Mouse (Mus musculus) embryonic facial prominence, embryonic 10.5 days (tissue): Measurements from ENCODE around the gene Als2cr12. TPM values are rescaled to one million over a fixed set of nuclear protein-coding genes. Genes with fewer than 3 reads are reported as not detected.
"Not testable (repeated sequence)": the region's sequence is repeated elsewhere in the genome, so short reads cannot be mapped to it uniquely, and the experiment has no call there.

ENCODE experiments used
- DNase-seq: peaks from one replicate; pipeline ENCODE4 v3.0.0-alpha.2; 2017; ENCODE audit warnings: low spot score
- H3K27ac ChIP-seq: fragments of 300-500 bp; sonication (generic); replicated peaks from 2 replicates; pipeline ENCODE4 v1.5.1; 2016; ENCODE audit warnings: mild to moderate bottlenecking
- H3K27me3 ChIP-seq: fragments of 300-500 bp; sonication (generic); replicated peaks from 2 replicates; pipeline ENCODE4 v1.6.1; 2016; ENCODE audit warnings: low read depth, mild to moderate bottlenecking; ENCODE audit not compliant: poor library complexity, severe bottlenecking
- H3K36me3 ChIP-seq: fragments of 300-500 bp; sonication (generic); replicated peaks from 2 replicates; pipeline ENCODE4 v1.6.1; 2016; ENCODE audit warnings: mild to moderate bottlenecking, moderate library complexity
- H3K4me1 ChIP-seq: fragments of 300-500 bp; sonication (generic); 2 replicates; pipeline ENCODE4 v1.6.1; 2016
- H3K4me3 ChIP-seq: fragments of 300-500 bp; sonication (generic); 2 replicates; pipeline ENCODE4 v1.5.1; 2016; ENCODE audit warnings: mild to moderate bottlenecking, moderate library complexity
- H3K9me3 ChIP-seq: fragments of 300-500 bp; sonication (generic); 2 replicates; pipeline ENCODE4 v1.6.1; 2016; ENCODE audit warnings: mild to moderate bottlenecking
- WGBS: fragments of 180-500 bp; shearing (Covaris S2); methylation state at CpG from one replicate; pipeline ENCODE4 v1.1.7; 2016; 5-methylcytosine and 5-hydroxymethylcytosine counted together
- polyA plus RNA-seq: library from polyadenylated mRNA; unstranded; fragments of >200 nt; fragmentation: Nextera tagmentation; extraction: Ambion mirVana; gene quantifications from 2 replicates; pipeline ENCODE4 v1.2.1, GENCODE M21; 2016

Gene Als2cr12
- polyA plus RNA-seq, 1 experiment from 2014 or later: not detected

- Histone ChIP-seq H3K36me3 (no peaks in the 10 kb centered on the region), H3K27ac (no peak overlapping the region), H3K27me3 (no peaks in the 10 kb centered on the region), H3K9me3 (no peaks in the 10 kb centered on the region), H3K4me1 (no peaks in the 10 kb centered on the region), H3K4me3 (no peak overlapping the region)
- DNase-seq: no peak
- 82% methylated on average over 3 of the region's 3 CpGs for WGBS
Measured at GRCm38 (mm10) chr1:58614424-58614823, 81.4 kb downstream of the Als2cr12 start.

GRCm38 (mm10) chr1:58613786-58614185, 82.0 kb downstream of the Als2cr12 start:
- Histone ChIP-seq H3K36me3 (no peaks in the 10 kb centered on the region), H3K4me1 (no peaks in the 10 kb centered on the region), H3K27me3 (no peaks in the 10 kb centered on the region), H3K9me3 (no peaks in the 10 kb centered on the region), H3K4me3 (no peak overlapping the region), H3K27ac (no peak overlapping the region)
- WGBS: 83% methylated on average over 6 of the region's 6 CpGs
- DNase-seq: no peak

DNA sequence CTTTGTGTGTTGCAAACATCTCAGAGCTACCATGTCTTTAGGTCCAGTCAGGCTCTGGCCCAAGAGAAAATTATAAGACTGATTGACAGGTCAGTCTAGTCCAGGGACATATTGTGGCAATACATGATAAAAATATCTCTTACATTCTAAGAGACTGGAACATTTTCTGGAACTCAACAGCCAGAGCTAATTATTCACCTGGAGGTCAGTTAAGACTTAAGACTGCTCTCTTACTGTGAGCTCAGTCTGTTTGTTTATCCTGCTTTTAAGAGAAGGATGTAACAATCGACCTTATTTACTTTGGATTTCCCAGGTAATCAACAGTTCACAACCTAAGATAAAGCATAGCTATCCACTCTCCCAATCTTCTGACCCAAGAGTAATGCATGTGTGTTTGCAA, 85.2 kb downstream of the Als2cr12 start:
- H3K27ac ChIP-seq: no peak overlapping the region
- no peaks in the 10 kb centered on the region for H3K4me1 ChIP-seq
- H3K4me3 ChIP-seq: no peak overlapping the region
- no peaks in the 10 kb centered on the region for H3K36me3 ChIP-seq
- H3K27me3 ChIP-seq: no peaks in the 10 kb centered on the region
- H3K9me3 ChIP-seq: peaks cover 6% of the 10 kb centered on the region; the same call in 1 of the 2 replicates
- WGBS: 51% methylated on average over 1 of the region's 1 CpGs
- no peak for DNase-seq

DNA sequence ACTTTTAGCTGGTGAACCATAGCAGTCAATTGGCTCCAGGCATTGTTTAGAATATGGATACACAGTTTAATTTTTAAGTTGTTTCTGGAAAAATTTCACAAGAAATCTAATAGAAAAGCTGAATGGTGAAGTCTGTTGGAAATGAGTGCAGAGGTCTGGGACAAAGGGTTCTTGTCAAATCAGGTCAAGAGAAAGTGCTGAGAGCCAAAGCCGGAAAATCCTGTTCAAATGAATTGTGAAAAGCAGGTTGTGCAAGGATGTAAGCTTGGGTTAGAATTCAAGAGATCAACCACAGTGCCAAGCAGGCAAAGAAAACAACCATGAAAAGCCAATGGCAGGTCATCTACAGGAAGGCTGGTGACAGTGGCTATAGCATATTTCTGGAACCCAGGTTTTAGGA, 85.6 kb downstream of the Als2cr12 start:
- no peaks in the 10 kb centered on the region for H3K36me3 ChIP-seq
- no peak for DNase-seq
- H3K4me3 ChIP-seq: no peak overlapping the region
- H3K9me3 ChIP-seq: peaks cover 6% of the 10 kb centered on the region; the same call in 1 of the 2 replicates
- H3K27me3 ChIP-seq: no peaks in the 10 kb centered on the region
- no peaks in the 10 kb centered on the region for H3K4me1 ChIP-seq
- WGBS: 86% methylated on average over 1 of the region's 1 CpGs
- H3K27ac ChIP-seq: no peak overlapping the region

DNA sequence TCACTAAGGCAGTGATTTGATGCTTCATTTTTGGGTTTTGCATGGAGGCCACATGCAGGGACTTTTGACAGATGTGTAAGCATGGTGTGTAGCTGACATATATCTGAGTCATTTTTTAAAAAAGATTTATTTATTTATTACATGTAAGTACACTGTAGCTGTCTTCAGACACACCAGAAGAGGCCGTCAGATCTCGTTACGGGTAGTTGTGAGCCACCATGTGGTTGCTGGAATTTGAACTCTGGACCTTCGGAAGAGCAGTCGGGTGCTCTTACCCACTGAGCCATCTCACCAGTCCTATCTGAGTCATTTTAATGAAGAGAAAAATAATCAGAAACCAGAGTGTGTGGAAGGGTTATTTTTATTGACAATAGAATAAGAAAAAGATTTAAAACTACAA, 86.2 kb downstream of the Als2cr12 start:
- H3K27ac ChIP-seq, H3K27me3 ChIP-seq, H3K36me3 ChIP-seq, H3K9me3 ChIP-seq, H3K4me3 ChIP-seq, DNase-seq, H3K4me1 ChIP-seq: not testable (repeated sequence)
- 90% methylated on average over 5 of the region's 5 CpGs for WGBS

GRCm38 (mm10) chr1:58603738-58604137, 92.1 kb downstream of the Als2cr12 start:
- DNase-seq: no peak
- no peaks in the 10 kb centered on the region for H3K27me3 ChIP-seq
- 82% methylated on average over 4 of the region's 4 CpGs for WGBS
- no peaks in the 10 kb centered on the region for H3K36me3 ChIP-seq
- H3K27ac ChIP-seq: no peak overlapping the region
- H3K4me1 ChIP-seq: no peaks in the 10 kb centered on the region
- peaks cover 6% of the 10 kb centered on the region; the same call in 1 of the 2 replicates for H3K9me3 ChIP-seq
- H3K4me3 ChIP-seq: no peak overlapping the region

DNA sequence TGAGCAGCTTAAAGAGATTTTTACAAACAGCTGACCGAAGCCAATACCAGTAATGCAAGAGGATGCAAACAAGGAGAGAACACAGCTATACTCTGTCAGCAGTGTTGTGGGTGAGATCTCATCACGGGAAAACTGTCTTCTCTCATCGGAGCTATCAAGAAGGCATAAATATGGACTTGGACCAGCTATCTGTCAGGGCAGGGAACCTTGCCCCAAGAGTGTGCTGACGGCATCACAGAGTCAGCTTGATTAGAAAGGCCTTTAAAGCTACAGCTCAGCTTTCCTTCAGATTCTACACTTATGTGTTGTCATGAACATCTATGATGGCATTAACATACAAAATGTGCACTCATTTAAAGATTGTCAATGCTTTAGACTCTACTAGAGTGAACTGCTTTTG, 93.1 kb downstream of the Als2cr12 start:
- Histone ChIP-seq H3K4me1 (no peaks in the 10 kb centered on the region), H3K36me3 (no peaks in the 10 kb centered on the region), H3K27me3 (no peaks in the 10 kb centered on the region), H3K9me3 (peaks cover 6% of the 10 kb centered on the region; the same call in 1 of the 2 replicates), H3K4me3 (no peak overlapping the region), H3K27ac (no peak overlapping the region)
- WGBS: 85% methylated on average over 4 of the region's 4 CpGs
- DNase-seq: no peak

Other genes starting within 250 kb of the Als2cr12 start
- 52.3 and 54.8 TPM in 2 replicates for gene Orc2, start 190.9 kb downstream of the Als2cr12 start, polyA plus RNA-seq
- 5.7 and 6.3 TPM in 2 replicates for gene Fam126b, start 109.7 kb downstream of the Als2cr12 start, polyA plus RNA-seq
- 135 and 140 TPM in 2 replicates for gene Ndufb3, start 109.6 kb downstream of the Als2cr12 start, polyA plus RNA-seq
- 27.3 and 29.7 TPM in 2 replicates for gene Cflar, start 15.5 kb upstream of the Als2cr12 start, polyA plus RNA-seq
- gene Casp8, start 99.4 kb upstream of the Als2cr12 start, polyA plus RNA-seq: 13.1 TPM in 2 replicates